Mouse (Mus musculus): ENCODE results near the gene Nol7. TPM values are rescaled to one million over a fixed set of nuclear protein-coding genes. Genes with fewer than 3 reads are reported as not detected.

Gene Nol7
- total and polyA plus RNA-seq, 3 experiments, result 165 to 329 (median 260) TPM

- Histone ChIP-seq H3K27me3 (replicated peaks) (no peaks in the 10 kb centered on the region), H3K4me1 (ENCODE audit: control insufficient read depth in 1 of 2, insufficient read depth in 2 of 2) (no peaks in the 10 kb centered on the region), H3K79me2 (replicated peaks; ENCODE audit: control insufficient read depth, extremely low read depth, insufficient read depth, poor library complexity, severe bottlenecking) (no peaks in the 10 kb centered on the region), H3K9ac (ENCODE audit: insufficient read depth, low read depth) (no peak overlapping the region), H3K36me3 (replicated peaks in 1 of 2; ENCODE audit: control insufficient read depth in 1 of 2, insufficient read depth in 1 of 2, low read length in 1 of 2) (peaks cover 0 to 30% of the 10 kb centered on the region in 2 experiments), H3K4me2 (ENCODE audit: insufficient read depth, low read depth, poor library complexity, severe bottlenecking) (no peak overlapping the region), H3K4me3 (replicated peaks in 1 of 3; ENCODE audit: low read depth in 2 of 3, low read length in 2 of 3, poor library complexity in 1 of 3) (no peak overlapping the region), H3K27ac (ENCODE audit: insufficient read depth, low read depth) (no peak overlapping the region), H3K9me3 (replicated peaks; ENCODE audit: low read length) (no peaks in the 10 kb centered on the region)
- TF ChIP-seq BHLHE40 (IDR thresholded peaks at IDR 0.05; ENCODE audit: low read depth, low read length), result no peak
- no peak for TF ChIP-seq POLR2A (IDR thresholded peaks at IDR 0.05; ENCODE audit: low read depth, low read length)
- no peak for TF ChIP-seq IRF4 (IDR thresholded peaks at IDR 0.05; ENCODE audit: low read depth, low read length)
- no peak for TF ChIP-seq ZKSCAN1 (IDR thresholded peaks at IDR 0.05; ENCODE audit: borderline replicate concordance, low read depth, low read length)
- TF ChIP-seq USF1 (IDR thresholded peaks at IDR 0.05; ENCODE audit: low read depth, low read length), result no peak
- TF ChIP-seq HCFC1 (IDR thresholded peaks at IDR 0.05; ENCODE audit: low read depth, low read length), result no peak
- no peak for TF ChIP-seq NELFE (IDR thresholded peaks at IDR 0.05; ENCODE audit: low read depth, low read length)
- TF ChIP-seq RAD21 (IDR thresholded peaks at IDR 0.05; ENCODE audit: low read depth, low read length), result no peak
- no peak for TF ChIP-seq ZMIZ1 (IDR thresholded peaks at IDR 0.05; ENCODE audit: low read depth, low read length)
- no peak for DNase-seq (ENCODE audit: extremely low read depth)
- dilution Hi-C loops (cut with MboI; ENCODE audit: extremely low pct_ligation_motif_present, extremely low pct_unique_long_range_greater_than_20kb, low sequenced_read_pairs) (no loop called here), in situ Hi-C loops (cut with MboI; ENCODE audit: low pct_ligation_motif_present, low pct_unique_long_range_greater_than_20kb, low sequenced_read_pairs) (no loop called here)
Observed at GRCm38 (mm10) chr13:43385321-43385720, 12.9 kb upstream of the Nol7 start.

DNA sequence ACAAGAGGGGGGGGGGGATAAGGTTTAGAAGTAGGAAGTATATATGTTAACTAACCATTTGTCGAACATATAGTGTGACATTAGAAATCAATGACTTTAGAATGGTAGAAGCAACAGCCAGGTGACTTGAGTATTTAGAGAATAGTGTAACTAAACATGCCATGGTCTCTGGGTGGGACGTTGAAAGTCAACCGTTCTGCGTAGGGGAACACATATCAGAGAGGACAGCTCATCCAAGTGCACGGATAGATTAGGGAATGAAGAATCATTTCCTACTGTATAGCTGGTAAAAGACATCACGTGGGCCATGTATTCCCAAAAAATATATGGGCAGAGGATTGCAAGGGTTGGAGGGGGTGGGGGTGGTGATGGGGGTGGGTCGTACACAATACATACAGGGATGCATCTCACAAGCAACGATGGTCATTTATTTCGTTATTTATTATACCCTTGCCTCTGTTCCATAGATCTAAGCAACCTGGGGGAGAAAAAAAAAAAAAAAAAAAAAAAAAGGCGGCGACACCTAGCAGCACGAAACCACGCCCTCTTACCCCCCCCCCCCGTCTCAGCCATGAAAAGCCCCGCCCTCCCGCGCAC lies 392 bp upstream of the Nol7 start:
- DNase-seq (ENCODE audit: extremely low read depth), result no peak
- dilution Hi-C loops (cut with MboI; ENCODE audit: extremely low pct_ligation_motif_present, extremely low pct_unique_long_range_greater_than_20kb, low sequenced_read_pairs), result no loop called here

DNA sequence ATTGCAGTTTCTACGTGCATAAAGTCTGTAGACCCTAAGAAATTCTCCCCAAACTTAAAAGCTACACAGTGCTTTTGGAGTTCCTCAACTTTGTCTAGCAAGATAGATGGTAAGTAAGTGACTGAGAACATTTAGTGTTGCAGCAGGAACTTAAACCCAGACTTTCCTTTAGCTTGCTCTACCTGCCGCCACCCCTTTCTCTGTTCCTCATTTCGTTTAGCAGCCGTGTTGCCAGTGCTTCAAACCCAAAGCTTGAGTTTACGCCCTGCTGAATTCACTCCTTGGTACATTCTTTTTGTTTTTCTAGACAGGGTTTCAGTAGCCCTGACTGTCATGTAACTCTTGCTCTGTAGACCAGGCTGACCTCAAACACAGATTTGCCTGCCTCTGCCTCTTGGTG lies 1.4 kb downstream of the Nol7 start:
- DNase-seq (ENCODE audit: extremely low read depth), result peak; percentile 80
- TF ChIP-seq TBP (conservative IDR thresholded peaks at IDR 0.05; ENCODE audit: low read depth, low read length), result 0 out of 2 replicates have a peak, but pooled peaks have one; percentile 47
- TF ChIP-seq MXI1 (IDR thresholded peaks at IDR 0.05; ENCODE audit: low read depth, low read length), result no peak
- dilution Hi-C loops (cut with MboI; ENCODE audit: extremely low pct_ligation_motif_present, extremely low pct_unique_long_range_greater_than_20kb, low sequenced_read_pairs), result no loop called here
- Histone ChIP-seq H3K4me3 (replicated peaks in 1 of 3; ENCODE audit: low read depth in 2 of 3, low read length in 2 of 3, poor library complexity in 1 of 3) (peak overlapping the region; percentile 40 to 81 (median 60)), H3K27ac (ENCODE audit: insufficient read depth, low read depth) (peak overlapping the region; percentile 61; the same call in 1 of the 2 replicates), H3K9ac (ENCODE audit: insufficient read depth, low read depth) (peak overlapping the region; percentile 84; the same call in 1 of the 2 replicates), H3K36me3 (replicated peaks in 1 of 2; ENCODE audit: control insufficient read depth in 1 of 2, insufficient read depth in 1 of 2, low read length in 1 of 2) (peaks cover 17 to 54% of the 10 kb centered on the region in 2 experiments), H3K79me2 (replicated peaks; ENCODE audit: control insufficient read depth, extremely low read depth, insufficient read depth, poor library complexity, severe bottlenecking) (peaks cover 15% of the 10 kb centered on the region), H3K9me3 (replicated peaks; ENCODE audit: low read length) (no peaks in the 10 kb centered on the region), H3K4me1 (ENCODE audit: control insufficient read depth in 1 of 2, insufficient read depth in 2 of 2) (peaks cover 7 to 25% of the 10 kb centered on the region in 2 experiments; a peak in 3 of 4 replicates), H3K4me2 (ENCODE audit: insufficient read depth, low read depth, poor library complexity, severe bottlenecking) (peak overlapping the region; percentile 90), H3K27me3 (replicated peaks) (no peaks in the 10 kb centered on the region)
- in situ Hi-C loops (cut with MboI; ENCODE audit: low pct_ligation_motif_present, low pct_unique_long_range_greater_than_20kb, low sequenced_read_pairs), result no loop called here

More for the DNA sequence above, 392 bp upstream of the Nol7 start:
- H3K27ac ChIP-seq (ENCODE audit: insufficient read depth, low read depth), result no peak overlapping the region
- no peak overlapping the region; the same call in 1 of the 2 replicates for H3K4me2 ChIP-seq (ENCODE audit: insufficient read depth, low read depth, poor library complexity, severe bottlenecking)
- peaks cover 12 to 40% of the 10 kb centered on the region in 2 experiments for H3K36me3 ChIP-seq (replicated peaks in 1 of 2; ENCODE audit: control insufficient read depth in 1 of 2, insufficient read depth in 1 of 2, low read length in 1 of 2)
- no peaks in the 10 kb centered on the region for H3K27me3 ChIP-seq (replicated peaks)
- no peaks in the 10 kb centered on the region for H3K9me3 ChIP-seq (replicated peaks; ENCODE audit: low read length)
- H3K4me1 ChIP-seq (ENCODE audit: control insufficient read depth in 1 of 2, insufficient read depth in 2 of 2), result peaks cover 7 to 25% of the 10 kb centered on the region in 2 experiments; a peak in 3 of 4 replicates
- TF ChIP-seq ZNF384 (IDR thresholded peaks at IDR 0.05; ENCODE audit: low read depth, low read length) (peak; percentile 97), MAX (IDR thresholded peaks at IDR 0.05; ENCODE audit: low read length) (no peak), CTCF (conservative IDR thresholded peaks at IDR 0.05 in 1 of 2, IDR thresholded peaks at IDR 0.05 in 1 of 2; ENCODE audit: low read depth in 2 of 2, low read length in 2 of 2) (no peak), ZMIZ1 (IDR thresholded peaks at IDR 0.05; ENCODE audit: low read depth, low read length) (no peak), TBP (conservative IDR thresholded peaks at IDR 0.05; ENCODE audit: low read depth, low read length) (no peak), KAT2A (IDR thresholded peaks at IDR 0.05; ENCODE audit: insufficient replicate concordance, low read length) (no peak)
- peak overlapping the region in 1 of 3 experiments; percentile 81 for H3K4me3 ChIP-seq (replicated peaks in 1 of 3; ENCODE audit: low read depth in 2 of 3, low read length in 2 of 3, poor library complexity in 1 of 3)
- in situ Hi-C loops (cut with MboI; ENCODE audit: low pct_ligation_motif_present, low pct_unique_long_range_greater_than_20kb, low sequenced_read_pairs), result no loop called here
- H3K79me2 ChIP-seq (replicated peaks; ENCODE audit: control insufficient read depth, extremely low read depth, insufficient read depth, poor library complexity, severe bottlenecking), result peaks cover 15% of the 10 kb centered on the region
- no peak overlapping the region for H3K9ac ChIP-seq (ENCODE audit: insufficient read depth, low read depth)
